Mouse (Mus musculus): ENCODE measurements around the gene Itga3. TPM values are rescaled to one million over a fixed set of nuclear protein-coding genes. Genes with fewer than 3 reads are reported as not detected.

Gene Itga3
- polyA plus RNA-seq, 1 experiment from 2014 or later, result 26.1 TPM

DNA sequence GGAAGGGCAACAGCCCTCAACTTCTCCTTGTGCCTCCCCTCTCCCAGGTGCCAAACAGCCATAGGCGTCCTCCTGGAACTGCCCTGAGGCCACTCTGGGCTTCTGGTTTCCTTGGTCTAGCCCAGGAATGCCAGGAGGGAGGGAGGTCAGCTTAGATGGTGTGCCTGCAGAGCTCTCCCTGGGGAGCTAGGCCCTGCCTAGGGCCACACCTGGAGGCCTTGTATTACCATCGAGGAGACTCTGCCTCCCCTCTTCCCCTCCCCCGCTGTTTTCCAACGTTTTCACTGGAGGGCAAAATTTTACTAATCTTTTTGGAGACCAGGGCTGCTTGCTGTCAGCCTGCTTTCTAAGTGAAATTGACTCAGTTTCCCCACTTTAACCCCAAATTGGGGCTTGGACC lies 70.6 kb downstream of the Itga3 start:
- no peak overlapping the region for H3K4me3 ChIP-seq (replicated peaks; ENCODE audit: low read depth, low read length)
- DNase-seq (ENCODE audit: low spot score) (no peak), ATAC-seq (replicated peaks; ENCODE audit: low FRiP score, low read depth) (no peak)
- H3K9ac ChIP-seq (ENCODE audit: low read depth, low read length), result no peak overlapping the region
- 40% methylated on average over 4 of the region's 4 CpGs for WGBS
- H3K4me2 ChIP-seq (ENCODE audit: low read length), result peak overlapping the region; percentile 71; the same call in 1 of the 2 replicates
- no peak for TF ChIP-seq CTCF (IDR thresholded peaks at IDR 0.05; ENCODE audit: low read depth)
- H3K27me3 ChIP-seq (ENCODE audit: insufficient read depth, low read length), result no peaks in the 10 kb centered on the region
- H3K4me1 ChIP-seq (replicated peaks; ENCODE audit: insufficient read depth, low read length), result peaks cover 17% of the 10 kb centered on the region
- peaks cover 19% of the 10 kb centered on the region for H3K36me3 ChIP-seq (ENCODE audit: insufficient read depth, low read length)
- H3K27ac ChIP-seq, result no peak overlapping the region
- no peaks in the 10 kb centered on the region for H3K9me3 ChIP-seq (replicated peaks; ENCODE audit: low read length)

DNA sequence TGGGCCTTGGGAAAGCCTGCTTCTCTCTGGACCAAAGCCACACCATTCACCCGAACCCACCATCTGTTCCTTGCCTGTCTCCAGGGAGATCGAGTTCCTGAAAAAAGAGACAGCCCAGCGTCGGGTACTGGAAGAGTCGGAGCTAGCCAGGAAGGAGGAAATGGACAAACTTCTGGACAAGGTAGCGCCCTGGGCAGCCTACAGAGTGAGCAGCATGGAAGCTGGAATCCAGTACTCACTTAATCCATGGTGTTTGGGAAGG lies 71.7 kb downstream of the Itga3 start:
- TF ChIP-seq CTCF (IDR thresholded peaks at IDR 0.05; ENCODE audit: low read depth), result no peak
- DNase-seq (ENCODE audit: low spot score), result no peak
- H3K4me1 ChIP-seq (replicated peaks; ENCODE audit: insufficient read depth, low read length), result peaks cover 21% of the 10 kb centered on the region
- H3K27ac ChIP-seq, result no peak overlapping the region
- 40% methylated on average over 6 of the region's 6 CpGs for WGBS
- no peak overlapping the region for H3K4me2 ChIP-seq (ENCODE audit: low read length)
- no peaks in the 10 kb centered on the region for H3K27me3 ChIP-seq (ENCODE audit: insufficient read depth, low read length)
- no peak overlapping the region for H3K4me3 ChIP-seq (replicated peaks; ENCODE audit: low read depth, low read length)
- 0 out of 2 replicates have a peak overlapping the region, but pooled peaks have one; percentile 23 for H3K9ac ChIP-seq (ENCODE audit: low read depth, low read length)
- H3K36me3 ChIP-seq (ENCODE audit: insufficient read depth, low read length), result peaks cover 20% of the 10 kb centered on the region
- no peaks in the 10 kb centered on the region for H3K9me3 ChIP-seq (replicated peaks; ENCODE audit: low read length)
- no peak for ATAC-seq (replicated peaks; ENCODE audit: low FRiP score, low read depth)

DNA sequence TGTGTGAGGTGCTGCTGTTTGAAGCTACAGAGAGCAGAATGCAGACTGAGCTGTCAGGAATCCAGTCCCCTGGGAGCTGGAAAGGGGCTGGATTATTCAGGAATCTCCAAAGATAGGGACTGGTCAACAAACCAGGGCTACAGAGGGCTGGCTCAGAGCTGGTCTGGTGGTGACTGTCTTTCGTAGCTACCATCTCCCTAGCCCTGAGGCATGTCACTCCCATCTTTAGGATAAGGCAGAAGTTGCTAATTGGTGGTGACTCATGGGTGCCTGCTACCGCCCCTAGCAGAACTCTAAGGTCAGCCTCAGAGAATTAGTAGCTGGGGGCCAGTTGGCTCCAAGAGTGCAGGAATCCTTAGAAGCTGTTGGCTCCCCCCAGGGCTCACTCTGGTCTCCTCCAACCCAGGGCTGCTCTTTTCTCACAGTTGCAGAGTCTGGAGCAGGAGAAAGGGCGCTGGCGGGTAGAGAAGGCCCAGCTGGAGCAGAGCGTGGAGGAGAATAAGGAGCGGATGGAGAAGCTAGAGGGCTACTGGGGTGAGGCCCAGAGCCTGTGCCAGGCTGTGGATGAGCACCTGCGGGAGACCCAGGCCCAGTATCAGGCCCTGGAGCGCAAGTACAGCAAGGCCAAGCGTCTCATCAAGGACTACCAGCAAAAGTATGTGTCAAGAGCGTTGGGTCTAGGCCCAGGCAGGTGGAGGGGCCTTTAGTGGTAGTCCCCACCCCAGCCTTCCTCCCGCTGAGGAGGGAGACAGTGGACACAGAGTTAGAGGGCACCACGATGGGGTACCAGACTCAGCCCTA lies 72.3 kb downstream of the Itga3 start:
- no peaks in the 10 kb centered on the region for H3K9me3 ChIP-seq (replicated peaks; ENCODE audit: low read length)
- H3K4me1 ChIP-seq (replicated peaks; ENCODE audit: insufficient read depth, low read length), result peaks cover 20% of the 10 kb centered on the region
- 0 out of 2 replicates have a peak overlapping the region, but pooled peaks have one; percentile 23 for H3K9ac ChIP-seq (ENCODE audit: low read depth, low read length)
- H3K27me3 ChIP-seq (ENCODE audit: insufficient read depth, low read length), result no peaks in the 10 kb centered on the region
- DNase-seq (ENCODE audit: low spot score) (no peak), ATAC-seq (replicated peaks; ENCODE audit: low FRiP score, low read depth) (no peak)
- WGBS, result 82% methylated on average over 12 of the region's 12 CpGs
- no peak overlapping the region for H3K27ac ChIP-seq
- TF ChIP-seq CTCF (IDR thresholded peaks at IDR 0.05; ENCODE audit: low read depth), result no peak
- H3K4me3 ChIP-seq (replicated peaks; ENCODE audit: low read depth, low read length), result no peak overlapping the region
- no peak overlapping the region for H3K4me2 ChIP-seq (ENCODE audit: low read length)
- peaks cover 26% of the 10 kb centered on the region for H3K36me3 ChIP-seq (ENCODE audit: insufficient read depth, low read length)

DNA sequence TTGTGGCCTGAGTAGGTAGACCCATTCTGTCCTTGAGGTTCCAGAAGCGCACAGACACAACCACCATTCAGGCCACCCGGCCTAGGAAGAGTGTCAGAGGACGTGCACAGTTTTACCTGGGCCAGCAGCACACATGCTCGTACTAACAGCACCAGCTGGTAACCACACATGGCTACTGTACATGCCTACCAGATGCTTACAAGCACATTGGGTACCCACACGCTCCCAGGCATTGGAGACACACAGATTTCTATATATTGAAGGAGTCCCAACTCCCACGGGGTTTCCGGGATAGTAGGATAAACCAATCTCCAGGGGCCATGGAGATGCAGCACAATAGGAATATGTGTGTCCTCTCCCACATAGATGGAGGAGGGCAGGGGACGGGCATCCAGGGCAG lies 73.9 kb downstream of the Itga3 start:
- Histone ChIP-seq H3K36me3 (ENCODE audit: insufficient read depth, low read length) (peaks cover 40% of the 10 kb centered on the region), H3K27me3 (ENCODE audit: insufficient read depth, low read length) (no peaks in the 10 kb centered on the region), H3K9me3 (replicated peaks; ENCODE audit: low read length) (no peaks in the 10 kb centered on the region), H3K4me2 (ENCODE audit: low read length) (no peak overlapping the region), H3K4me1 (replicated peaks; ENCODE audit: insufficient read depth, low read length) (peaks cover 9% of the 10 kb centered on the region; the same call in 1 of the 2 replicates), H3K4me3 (replicated peaks; ENCODE audit: low read depth, low read length) (no peak overlapping the region), H3K27ac (no peak overlapping the region), H3K9ac (ENCODE audit: low read depth, low read length) (no peak overlapping the region)
- WGBS, result 96% methylated on average over 8 of the region's 8 CpGs
- TF ChIP-seq CTCF (IDR thresholded peaks at IDR 0.05; ENCODE audit: low read depth), result no peak
- ATAC-seq (replicated peaks; ENCODE audit: low FRiP score, low read depth) (no peak), DNase-seq (ENCODE audit: low spot score) (no peak)

DNA sequence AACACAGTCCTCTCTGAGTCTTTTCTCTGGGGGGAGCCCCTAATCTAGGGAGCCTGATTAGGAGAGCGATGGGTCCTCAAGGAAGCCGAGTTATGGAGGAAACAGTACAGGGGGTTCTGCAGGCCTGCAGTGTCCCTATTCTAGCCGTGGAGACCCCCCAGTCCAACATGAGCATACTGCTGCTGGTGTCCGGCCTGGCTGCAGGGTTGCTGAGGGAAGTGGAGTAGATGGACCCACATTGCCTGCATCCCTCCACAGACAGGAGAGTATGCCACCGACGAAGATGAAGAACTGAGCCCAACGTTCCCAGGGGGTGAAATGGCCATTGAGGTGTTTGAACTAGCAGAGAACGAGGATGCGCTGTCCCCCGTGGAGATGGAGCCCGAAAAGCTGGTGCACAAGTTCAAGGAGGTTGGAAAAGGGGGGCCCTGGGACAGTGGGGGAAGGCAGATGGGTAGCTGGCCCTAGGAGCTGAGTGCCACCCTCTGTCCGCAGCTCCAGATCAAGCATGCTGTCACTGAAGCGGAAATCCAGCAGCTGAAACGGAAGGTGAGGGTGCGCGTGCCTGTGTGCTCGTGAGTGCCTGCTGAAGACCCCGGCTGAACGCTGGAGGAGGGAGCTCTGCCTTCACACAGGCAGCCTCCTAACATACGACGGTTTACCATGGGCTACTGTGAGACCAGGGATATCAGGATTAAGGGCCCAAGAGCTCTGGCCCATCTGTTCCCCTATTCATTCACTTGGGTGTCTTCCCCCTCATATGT lies 74.8 kb downstream of the Itga3 start:
- Histone ChIP-seq H3K9ac (ENCODE audit: low read depth, low read length) (no peak overlapping the region), H3K4me3 (replicated peaks; ENCODE audit: low read depth, low read length) (no peak overlapping the region), H3K9me3 (replicated peaks; ENCODE audit: low read length) (no peaks in the 10 kb centered on the region), H3K36me3 (ENCODE audit: insufficient read depth, low read length) (peaks cover 45% of the 10 kb centered on the region), H3K27ac (no peak overlapping the region), H3K27me3 (ENCODE audit: insufficient read depth, low read length) (no peaks in the 10 kb centered on the region), H3K4me1 (replicated peaks; ENCODE audit: insufficient read depth, low read length) (peaks cover 9% of the 10 kb centered on the region; the same call in 1 of the 2 replicates), H3K4me2 (ENCODE audit: low read length) (no peak overlapping the region)
- ATAC-seq (replicated peaks; ENCODE audit: low FRiP score, low read depth), result no peak
- no peak for DNase-seq (ENCODE audit: low spot score)
- TF ChIP-seq CTCF (IDR thresholded peaks at IDR 0.05; ENCODE audit: low read depth), result no peak
- 86% methylated on average over 21 of the region's 21 CpGs for WGBS

DNA sequence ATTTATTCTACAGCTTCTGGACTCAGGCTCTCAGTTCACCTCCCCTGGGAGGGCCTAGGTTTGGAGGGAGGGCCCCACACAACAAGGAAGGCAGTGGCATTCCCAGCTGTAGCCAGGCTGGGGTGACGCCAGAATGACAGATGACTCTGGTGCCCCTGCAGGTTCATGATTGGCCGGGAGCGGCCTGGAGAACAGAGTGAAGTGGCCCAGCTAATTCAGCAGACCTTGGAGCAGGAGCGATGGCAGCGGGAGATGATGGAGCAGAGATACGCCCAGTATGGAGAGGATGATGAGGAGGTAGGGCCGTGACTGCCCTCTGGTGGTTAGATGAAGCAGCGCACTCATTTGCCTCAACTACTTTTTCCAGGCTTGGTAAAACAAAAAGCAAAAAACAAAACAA lies 75.5 kb downstream of the Itga3 start:
- Histone ChIP-seq H3K27me3 (ENCODE audit: insufficient read depth, low read length) (no peaks in the 10 kb centered on the region), H3K36me3 (ENCODE audit: insufficient read depth, low read length) (peaks cover 52% of the 10 kb centered on the region), H3K27ac (peak overlapping the region; percentile 68), H3K4me2 (ENCODE audit: low read length) (no peak overlapping the region), H3K4me3 (replicated peaks; ENCODE audit: low read depth, low read length) (no peak overlapping the region), H3K9ac (ENCODE audit: low read depth, low read length) (no peak overlapping the region), H3K4me1 (replicated peaks; ENCODE audit: insufficient read depth, low read length) (peaks cover 6% of the 10 kb centered on the region; the same call in 1 of the 2 replicates), H3K9me3 (replicated peaks; ENCODE audit: low read length) (no peaks in the 10 kb centered on the region)
- ATAC-seq (replicated peaks; ENCODE audit: low FRiP score, low read depth), result peak; percentile 40; the same call in 1 of the 2 replicates
- peak; percentile 93 for TF ChIP-seq CTCF (IDR thresholded peaks at IDR 0.05; ENCODE audit: low read depth)
- WGBS, result under 1% methylated on average over 8 of the region's 8 CpGs
- peak; percentile 91 for DNase-seq (ENCODE audit: low spot score)
